Mouse (Mus musculus): ENCODE measurements at regions not wholly inside any gene's neighbourhood (a gene's known extent, or its start where the extent isn't known, plus 50 kb on each side); places are given as distances from the start of the nearest gene placed in this dataset.

- H3K27ac ChIP-seq (ENCODE audit: control insufficient read depth, low read depth, low read length): no peak overlapping the region
- H3K36me3 ChIP-seq (ENCODE audit: control insufficient read depth in 1 of 2, insufficient read depth in 2 of 2, low read length in 2 of 2): no peaks in the 10 kb centered on the region
- no peaks in the 10 kb centered on the region for H3K4me1 ChIP-seq (ENCODE audit: control insufficient read depth in 1 of 2, insufficient read depth in 2 of 2, low read length in 2 of 2)
- DNase-seq (ENCODE audit: low read depth, low spot score): no peak
- no peaks in the 10 kb centered on the region for H3K27me3 ChIP-seq (ENCODE audit: control insufficient read depth in 1 of 2, insufficient read depth in 2 of 2, low read length in 2 of 2)
- no peaks in the 10 kb centered on the region for H3K9me3 ChIP-seq (replicated peaks; ENCODE audit: insufficient read depth, low read length)
- no peak overlapping the region for H3K4me3 ChIP-seq (ENCODE audit: control insufficient read depth in 1 of 2, insufficient read depth in 1 of 2, low read depth in 2 of 2, low read length in 2 of 2)
- no peak for TF ChIP-seq RAD21 (IDR thresholded peaks at IDR 0.05; ENCODE audit: low read depth, low read length)
- TF ChIP-seq USF1 (IDR thresholded peaks at IDR 0.05; ENCODE audit: low read depth, low read length): no peak
- no peak for TF ChIP-seq CHD1 (IDR thresholded peaks at IDR 0.05; ENCODE audit: low read depth, low read length)
- TF ChIP-seq UBTF (IDR thresholded peaks at IDR 0.05; ENCODE audit: borderline replicate concordance, insufficient read depth, low read depth, low read length): no peak
- TF ChIP-seq MAX (IDR thresholded peaks at IDR 0.05; ENCODE audit: low read length): no peak
- no peak for TF ChIP-seq TCF12 (IDR thresholded peaks at IDR 0.05; ENCODE audit: low read depth, low read length)
- no peak for TF ChIP-seq CHD2 (IDR thresholded peaks at IDR 0.05; ENCODE audit: low read length)
- no peaks in the 10 kb centered on the region for H3K79me2 ChIP-seq (ENCODE audit: control insufficient read depth, insufficient read depth, low read length, poor library complexity)
- H3K9ac ChIP-seq (ENCODE audit: control insufficient read depth, low read depth, low read length, poor library complexity, severe bottlenecking): no peak overlapping the region
Observed at GRCm38 (mm10) chr11:71498299-71498698, 251.4 kb upstream of the Wscd1 start.

DNA sequence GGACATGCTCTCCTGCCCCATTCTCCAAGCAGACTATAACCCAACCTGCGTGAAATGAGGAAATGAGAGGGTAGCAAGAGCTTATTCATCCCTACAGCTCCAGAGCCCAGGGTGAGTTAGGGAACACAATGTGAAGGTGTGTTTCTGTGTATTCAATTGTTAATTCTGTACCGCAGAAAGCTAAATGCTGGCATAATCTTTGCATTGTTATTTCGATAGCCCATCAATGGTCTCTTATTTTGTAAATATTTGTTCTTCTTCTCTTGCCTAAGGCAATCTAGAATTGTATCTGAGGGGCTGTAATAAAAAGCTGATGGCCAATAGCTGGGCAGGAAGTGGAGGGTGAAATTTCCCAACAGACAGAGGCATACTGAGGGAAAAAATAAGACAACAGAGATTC lies 247.6 kb upstream of the Wscd1 start:
- Histone ChIP-seq H3K79me2 (ENCODE audit: control insufficient read depth, insufficient read depth, low read length, poor library complexity) (no peaks in the 10 kb centered on the region), H3K4me1 (ENCODE audit: control insufficient read depth in 1 of 2, insufficient read depth in 2 of 2, low read length in 2 of 2) (no peaks in the 10 kb centered on the region), H3K4me3 (ENCODE audit: control insufficient read depth in 1 of 2, insufficient read depth in 1 of 2, low read depth in 2 of 2, low read length in 2 of 2) (no peak overlapping the region), H3K9ac (ENCODE audit: control insufficient read depth, low read depth, low read length, poor library complexity, severe bottlenecking) (no peak overlapping the region), H3K27ac (ENCODE audit: control insufficient read depth, low read depth, low read length) (no peak overlapping the region), H3K27me3 (ENCODE audit: control insufficient read depth in 1 of 2, insufficient read depth in 2 of 2, low read length in 2 of 2) (no peaks in the 10 kb centered on the region), H3K9me3 (replicated peaks; ENCODE audit: insufficient read depth, low read length) (no peaks in the 10 kb centered on the region), H3K36me3 (ENCODE audit: control insufficient read depth in 1 of 2, insufficient read depth in 2 of 2, low read length in 2 of 2) (no peaks in the 10 kb centered on the region)
- no peak for TF ChIP-seq NRF1 (IDR thresholded peaks at IDR 0.05; ENCODE audit: insufficient read depth, low read depth, low read length, poor library complexity, severe bottlenecking)
- no peak for TF ChIP-seq POLR2AphosphoS5 (IDR thresholded peaks at IDR 0.05; ENCODE audit: borderline replicate concordance, low read depth, low read length)
- TF ChIP-seq USF1 (IDR thresholded peaks at IDR 0.05; ENCODE audit: low read depth, low read length): no peak
- TF ChIP-seq BHLHE40 (IDR thresholded peaks at IDR 0.05; ENCODE audit: borderline replicate concordance, low read depth, low read length): no peak
- no peak for TF ChIP-seq ZC3H11A (IDR thresholded peaks at IDR 0.05; ENCODE audit: low read depth, low read length)
- TF ChIP-seq JUND (IDR thresholded peaks at IDR 0.05; ENCODE audit: low read depth, low read length): no peak
- DNase-seq (ENCODE audit: low read depth, low spot score): no peak

DNA sequence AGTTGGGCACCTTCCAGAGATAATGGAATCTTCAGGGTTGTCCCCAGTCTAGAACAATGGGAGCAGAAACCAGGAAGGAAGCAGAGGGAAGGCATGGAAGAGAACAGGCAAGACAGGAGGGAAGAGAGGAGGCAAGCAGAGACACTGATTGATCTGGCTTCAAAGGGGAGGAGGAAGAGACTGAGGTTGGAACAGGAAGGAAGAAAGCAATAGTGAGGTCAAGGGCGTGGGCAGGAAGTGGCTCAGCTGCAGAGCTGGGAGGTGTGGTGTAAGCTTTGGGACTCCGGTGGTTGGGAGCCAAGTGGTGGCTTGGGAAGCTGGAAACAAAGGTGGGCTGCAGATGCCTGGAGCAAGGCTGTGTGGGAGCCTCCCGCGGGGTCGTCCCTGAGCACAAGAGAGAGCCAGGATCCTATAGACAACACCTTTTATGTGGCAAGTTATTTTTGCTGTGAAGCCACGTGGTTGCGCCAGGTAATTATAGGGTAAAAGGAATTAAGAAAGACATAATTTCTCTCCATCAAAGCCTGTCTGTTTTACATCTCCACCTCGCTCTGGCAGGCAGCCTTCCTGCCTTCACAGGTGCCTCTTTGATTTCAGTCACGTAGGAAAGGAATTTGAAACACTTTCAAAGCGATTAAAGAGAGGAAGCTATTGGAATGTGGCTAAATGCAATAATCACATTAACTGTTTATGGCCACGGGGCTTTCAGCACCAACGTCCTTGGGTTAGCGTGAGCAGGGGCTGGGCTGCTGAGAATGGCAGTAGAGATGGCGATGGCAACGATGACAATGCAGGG lies 237.3 kb upstream of the Wscd1 start:
- DNase-seq (ENCODE audit: low read depth, low spot score): no peak
- Histone ChIP-seq H3K9me3 (replicated peaks; ENCODE audit: insufficient read depth, low read length) (no peaks in the 10 kb centered on the region), H3K9ac (ENCODE audit: control insufficient read depth, low read depth, low read length, poor library complexity, severe bottlenecking) (no peak overlapping the region), H3K4me3 (ENCODE audit: control insufficient read depth in 1 of 2, insufficient read depth in 1 of 2, low read depth in 2 of 2, low read length in 2 of 2) (no peak overlapping the region), H3K4me1 (ENCODE audit: control insufficient read depth in 1 of 2, insufficient read depth in 2 of 2, low read length in 2 of 2) (no peaks in the 10 kb centered on the region), H3K27ac (ENCODE audit: control insufficient read depth, low read depth, low read length) (no peak overlapping the region), H3K79me2 (ENCODE audit: control insufficient read depth, insufficient read depth, low read length, poor library complexity) (no peaks in the 10 kb centered on the region), H3K36me3 (ENCODE audit: control insufficient read depth in 1 of 2, insufficient read depth in 2 of 2, low read length in 2 of 2) (no peaks in the 10 kb centered on the region), H3K27me3 (ENCODE audit: control insufficient read depth in 1 of 2, insufficient read depth in 2 of 2, low read length in 2 of 2) (no peaks in the 10 kb centered on the region)
- TF ChIP-seq MAFK (IDR thresholded peaks at IDR 0.05; ENCODE audit: borderline replicate concordance, low read depth, low read length) (no peak), TAL1 (IDR thresholded peaks at IDR 0.05; ENCODE audit: low read length) (no peak), USF1 (IDR thresholded peaks at IDR 0.05; ENCODE audit: low read depth, low read length) (no peak), UBTF (IDR thresholded peaks at IDR 0.05; ENCODE audit: borderline replicate concordance, insufficient read depth, low read depth, low read length) (no peak), CHD2 (IDR thresholded peaks at IDR 0.05; ENCODE audit: low read length) (no peak), HCFC1 (IDR thresholded peaks at IDR 0.05; ENCODE audit: low read depth, low read length) (no peak), POLR2AphosphoS5 (IDR thresholded peaks at IDR 0.05; ENCODE audit: borderline replicate concordance, low read depth, low read length) (no peak), E2F4 (IDR thresholded peaks at IDR 0.05; ENCODE audit: borderline replicate concordance, low read depth, low read length) (no peak), ZC3H11A (IDR thresholded peaks at IDR 0.05; ENCODE audit: low read depth, low read length) (no peak), KAT2A (conservative IDR thresholded peaks at IDR 0.05; ENCODE audit: low read depth, low read length) (no peak), CHD1 (IDR thresholded peaks at IDR 0.05; ENCODE audit: low read depth, low read length) (no peak), MEF2A (IDR thresholded peaks at IDR 0.05; ENCODE audit: extremely low read depth, insufficient replicate concordance, low read depth, low read length, poor library complexity, severe bottlenecking) (no peak)
